Mouse (Mus musculus): Measurements from ENCODE around the gene Amph. TPM values are rescaled to one million over a fixed set of nuclear protein-coding genes. Genes with fewer than 3 reads are reported as not detected.

Gene Amph
- 1 to 10 TPM in 1 of 2 experiments, under 1 TPM in 1; 0.12 to 2.1 TPM for polyA plus RNA-seq (2017; shearing (Covaris generic))

GRCm38 (mm10) chr13:18948171-18949028 lies at the start of gene Amph:
Gene Amph (plus strand): TSS chr13:18948205.

Other genes with a start within 250 kb of the Amph start
- gene Vps41, start 230.9 kb upstream of the Amph start, polyA plus RNA-seq (2017; shearing (Covaris generic)): 10 to 100 TPM; 81.9 to 91.8 TPM

All from inflammation-experienced regulatory T-cells (primary cell).